Mouse (Mus musculus) liver (tissue): Measurements from ENCODE around the gene Tnr.

Experiments used
- DNase-seq: peaks from one replicate; pipeline ENCODE4 v3.0.0-alpha.2; 2020; ENCODE audit warnings: mixed read lengths

Gene Tnr

GRCm38 (mm10) chr1:159523578-159523977, at the start of gene Tnr:
TSS of gene Tnr (plus strand) at chr1:159523769.
- DNase-seq, result peak; percentile 14

GRCm38 (mm10) chr1:159489853-159490435, 33.6 kb upstream of the Tnr start:
- DNase-seq, result no peak

DNA sequence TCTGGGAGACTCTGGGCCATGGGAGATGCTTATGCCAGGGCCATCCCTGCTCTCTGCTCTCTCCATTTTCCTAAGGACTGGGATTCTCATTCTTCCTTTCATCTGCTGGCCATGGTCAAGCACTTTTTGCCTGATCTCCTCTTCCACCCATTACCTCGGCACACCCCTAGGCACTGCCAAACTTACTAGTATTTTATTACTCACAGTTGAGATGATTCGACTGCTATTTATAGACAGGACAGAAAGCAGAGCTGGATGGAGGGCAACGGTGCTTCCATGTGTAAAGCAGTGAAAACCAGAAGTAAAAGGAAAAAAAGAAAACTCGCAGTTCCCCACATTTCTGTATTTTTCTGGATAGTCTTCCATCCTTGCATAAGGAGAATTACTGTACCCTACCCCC, 31.0 kb upstream of the Tnr start:
- no peak for DNase-seq

GRCm38 (mm10) chr1:159493720-159494499, 29.7 kb upstream of the Tnr start:
- no peak for DNase-seq

DNA sequence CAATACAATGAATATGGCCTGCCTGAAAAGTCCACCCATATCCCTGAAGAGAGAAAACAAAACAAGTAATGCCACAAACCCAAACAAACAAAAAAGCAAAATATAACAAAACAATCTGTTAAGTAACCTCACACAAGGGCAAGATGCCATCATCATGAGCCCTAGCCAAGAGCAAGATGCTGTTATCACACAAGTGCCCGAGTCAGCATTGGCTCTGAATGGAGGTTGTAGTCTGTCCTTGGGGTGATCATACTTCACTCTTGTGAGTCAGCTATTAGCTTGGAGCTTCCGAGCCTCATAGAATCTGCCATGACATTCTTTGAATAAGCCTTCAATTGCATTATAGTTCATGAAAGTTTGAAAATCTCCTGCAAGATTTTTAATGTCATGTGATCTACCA, 25.3 kb upstream of the Tnr start:
- DNase-seq, result no peak

DNA sequence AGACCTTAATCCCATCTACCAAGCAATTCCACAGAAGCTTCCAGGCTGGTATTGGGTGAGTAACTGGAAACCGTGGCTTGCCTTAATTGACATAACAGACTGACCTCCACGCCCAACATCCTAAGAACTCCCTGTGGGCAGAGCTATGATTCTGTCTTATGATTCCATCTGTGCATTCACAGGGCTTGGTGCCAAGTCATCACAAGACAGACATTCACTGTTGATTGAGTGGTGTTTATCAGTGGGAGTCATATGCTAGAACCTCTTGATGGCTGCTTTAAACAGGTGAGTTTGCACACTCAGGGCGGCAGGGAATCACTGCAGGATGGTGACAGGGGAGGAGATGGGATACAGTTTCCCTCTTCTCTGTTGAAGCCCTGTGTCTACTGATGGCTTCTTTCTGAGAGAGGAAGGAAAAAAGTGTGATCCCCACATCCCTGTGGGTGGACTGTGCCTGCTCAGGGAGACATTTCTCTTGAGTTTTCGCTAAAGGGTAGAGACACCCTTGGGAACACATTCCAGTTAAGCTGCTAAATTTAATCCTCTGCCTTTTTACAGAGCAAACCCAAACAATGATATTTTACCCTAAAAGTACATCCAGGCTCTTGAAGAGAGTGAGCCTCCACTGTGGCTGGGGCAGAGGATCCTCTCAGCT, 23.6 kb upstream of the Tnr start:
- DNase-seq, result no peak

GRCm38 (mm10) chr1:159501911-159502310, 21.7 kb upstream of the Tnr start:
- no peak for DNase-seq

DNA sequence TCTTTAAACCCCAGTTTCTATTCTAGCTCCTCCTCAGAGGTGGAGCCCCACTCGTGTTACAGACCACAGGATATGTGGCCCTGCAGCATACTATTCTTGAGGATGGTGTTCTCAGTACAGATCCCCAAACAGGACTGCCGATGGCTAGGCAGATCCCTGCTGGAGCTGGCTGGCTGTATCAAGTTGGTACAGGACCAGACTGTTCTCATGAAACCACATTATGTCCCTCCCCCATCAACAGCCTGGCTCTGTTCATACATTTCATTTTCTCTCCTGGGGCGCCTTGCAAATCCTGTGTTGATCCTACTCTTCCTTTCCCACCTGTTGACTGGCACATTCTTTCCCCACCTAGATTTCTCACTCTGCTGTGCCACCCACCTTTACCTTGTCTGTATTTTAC, 12.9 kb upstream of the Tnr start:
- DNase-seq, result no peak

DNA sequence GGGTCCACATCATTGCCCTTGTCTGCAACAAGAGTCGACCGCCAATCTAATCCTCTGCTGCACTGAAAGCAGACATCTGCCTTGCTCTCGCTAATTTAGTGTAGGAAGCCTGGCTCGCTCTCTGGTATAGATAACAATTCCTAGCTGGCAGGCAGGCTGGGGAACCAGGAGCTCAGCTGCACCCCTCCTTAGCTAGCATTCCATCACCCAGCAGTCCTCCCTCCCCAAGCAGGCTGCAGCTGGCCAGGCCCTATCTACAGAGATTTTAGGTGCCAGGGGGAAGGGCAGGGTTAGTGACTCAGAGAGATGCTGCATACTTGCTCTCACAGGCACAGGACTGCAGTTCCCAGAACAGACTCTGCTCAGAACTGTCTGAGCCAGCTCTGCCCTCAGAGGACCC, 5.9 kb upstream of the Tnr start:
- no peak for DNase-seq

DNA sequence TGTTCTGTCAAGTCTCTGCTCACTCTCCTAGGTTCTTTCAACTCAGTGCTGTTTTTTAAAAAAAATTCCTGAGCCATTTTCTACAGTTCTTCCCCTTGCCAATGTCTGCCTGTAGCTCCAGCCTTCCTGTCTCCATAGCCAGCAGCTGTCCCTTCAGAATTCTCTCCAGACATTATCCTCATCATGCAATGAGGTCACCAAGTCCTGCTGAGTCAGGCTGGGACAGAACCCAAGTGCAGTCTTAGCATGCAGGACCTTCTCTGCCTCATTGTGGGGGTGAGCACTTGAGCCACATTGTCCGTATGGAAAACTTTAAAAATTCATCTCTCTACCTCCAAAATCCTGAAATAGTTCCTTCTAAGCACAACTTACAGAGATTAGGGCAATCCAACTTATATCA, 4.4 kb upstream of the Tnr start:
- no peak for DNase-seq

DNA sequence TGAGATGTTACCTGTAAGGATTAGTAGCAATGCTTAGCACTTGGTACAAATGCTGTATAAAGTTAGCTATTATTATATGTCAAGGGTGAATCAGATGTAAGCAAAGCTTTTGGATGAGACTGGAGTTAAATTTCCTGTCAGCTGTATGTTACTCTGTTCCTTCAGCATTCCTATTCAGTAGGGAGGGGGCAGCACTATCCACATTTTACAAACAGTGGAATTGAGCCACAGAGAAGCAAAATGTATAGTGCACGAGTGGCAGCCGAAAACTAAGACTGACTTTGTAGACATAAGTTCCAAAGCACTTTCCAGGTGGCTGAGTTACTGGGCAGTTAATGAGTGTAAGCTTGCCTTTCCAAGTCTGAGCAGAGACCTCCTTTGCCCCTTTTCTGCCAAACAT, 500 bp upstream of the Tnr start:
- no peak for DNase-seq

DNA sequence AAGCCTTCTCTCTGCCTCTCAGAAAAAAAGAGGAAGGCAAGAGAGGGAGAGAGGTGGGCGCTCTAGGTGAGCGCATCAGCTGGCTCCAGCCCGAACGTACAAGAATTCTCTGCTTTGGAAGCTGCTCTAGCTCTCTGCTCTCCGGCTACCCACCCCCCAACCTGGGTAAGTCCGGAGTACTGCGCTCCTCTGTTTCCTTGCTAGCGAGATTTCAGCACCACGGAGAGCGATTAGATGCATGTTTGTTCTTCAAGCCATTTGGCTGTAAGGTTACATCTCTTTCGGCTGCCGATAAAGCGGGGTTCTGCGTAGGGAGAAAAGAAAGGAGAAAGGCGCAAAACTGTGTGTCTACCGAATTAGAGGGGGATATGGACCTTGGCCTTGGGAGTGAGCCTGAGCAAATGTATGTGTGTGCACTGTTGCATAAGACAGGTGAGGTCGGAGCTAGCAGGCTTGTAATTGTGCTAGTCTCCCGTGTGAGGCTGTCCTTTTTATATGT, 531 bp downstream of the Tnr start:
- DNase-seq, result peak; percentile 69

- no peak for DNase-seq
Measured at GRCm38 (mm10) chr1:159532841-159533569, 9.4 kb downstream of the Tnr start.

DNA sequence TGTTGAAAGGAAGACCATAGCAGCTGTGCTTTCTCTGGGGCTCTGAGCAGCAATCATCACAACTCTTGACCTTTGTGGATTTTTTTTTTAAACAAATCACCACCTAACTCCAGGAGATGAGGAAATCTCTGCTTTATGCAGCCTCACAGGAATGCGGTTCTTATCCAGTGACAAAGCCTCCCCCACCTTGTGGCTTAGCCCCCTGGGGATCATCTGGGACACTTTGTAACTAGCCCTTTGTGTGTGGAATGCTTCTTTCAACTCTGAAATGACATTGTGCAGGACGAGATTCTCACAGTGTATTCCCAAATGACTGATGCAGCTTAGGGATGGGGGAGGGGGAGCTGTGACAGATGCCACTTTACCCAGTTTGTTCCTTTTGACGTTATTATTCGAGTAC, 12.0 kb downstream of the Tnr start:
- no peak for DNase-seq

- no peak for DNase-seq
Measured at GRCm38 (mm10) chr1:159537541-159537940, 14.0 kb downstream of the Tnr start.

DNA sequence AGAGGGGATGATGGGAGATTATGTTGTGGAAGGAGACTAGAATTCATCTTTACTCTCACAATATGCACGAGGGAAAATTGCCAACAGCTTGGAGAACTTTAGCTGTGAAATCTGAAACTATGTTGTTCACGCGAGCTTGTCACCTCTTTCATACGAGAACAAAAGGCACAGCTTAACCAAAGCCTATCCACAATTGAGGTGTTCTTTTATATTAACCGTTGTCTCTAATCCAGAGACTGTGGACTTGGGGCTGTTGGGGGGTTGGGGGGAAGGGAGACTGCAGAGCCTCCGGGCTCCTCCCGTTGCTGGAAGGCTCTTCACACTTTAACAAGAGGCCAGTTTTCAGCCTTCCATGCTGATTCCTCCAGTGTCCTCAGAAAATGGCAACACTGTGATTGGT, 14.5 kb downstream of the Tnr start:
- no peak for DNase-seq

DNA sequence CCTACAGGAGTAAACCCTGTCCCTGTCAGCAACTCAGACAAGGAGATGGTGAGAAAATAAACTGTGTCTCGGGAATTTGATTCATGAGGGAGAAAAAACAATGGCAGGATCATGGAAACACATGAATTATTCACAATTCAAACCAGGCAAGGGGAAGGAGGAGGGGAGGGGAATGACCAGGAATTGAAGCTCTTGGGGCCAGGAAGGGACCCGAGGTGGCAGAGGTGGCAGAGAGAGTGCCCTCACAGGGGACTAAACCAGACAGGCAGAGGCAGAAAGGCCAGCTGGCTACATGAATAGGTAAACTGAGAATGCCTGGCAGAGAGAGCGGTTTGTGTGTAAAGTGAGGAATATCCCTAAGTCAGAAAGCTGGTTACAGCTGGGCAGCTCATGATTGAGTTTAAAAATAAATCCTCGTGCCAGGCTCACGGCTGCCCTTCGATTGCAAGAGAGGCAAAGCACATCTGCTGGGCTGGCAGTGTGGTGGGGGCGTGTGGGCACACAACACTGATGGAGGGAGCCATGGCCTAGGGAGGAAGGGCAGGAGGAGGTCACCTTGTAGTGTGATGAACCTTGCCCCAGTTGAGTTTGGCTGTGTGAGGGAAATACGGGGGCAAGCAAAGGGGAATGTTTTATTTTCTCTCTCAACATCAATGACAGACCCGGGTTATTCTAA, 22.0 kb downstream of the Tnr start:
- DNase-seq, result no peak

- DNase-seq, result no peak
Measured at GRCm38 (mm10) chr1:159551036-159551435, 27.5 kb downstream of the Tnr start.

GRCm38 (mm10) chr1:159551591-159552442, 28.2 kb downstream of the Tnr start:
- DNase-seq, result no peak

GRCm38 (mm10) chr1:159561616-159562015, 38.0 kb downstream of the Tnr start:
- DNase-seq, result no peak

DNA sequence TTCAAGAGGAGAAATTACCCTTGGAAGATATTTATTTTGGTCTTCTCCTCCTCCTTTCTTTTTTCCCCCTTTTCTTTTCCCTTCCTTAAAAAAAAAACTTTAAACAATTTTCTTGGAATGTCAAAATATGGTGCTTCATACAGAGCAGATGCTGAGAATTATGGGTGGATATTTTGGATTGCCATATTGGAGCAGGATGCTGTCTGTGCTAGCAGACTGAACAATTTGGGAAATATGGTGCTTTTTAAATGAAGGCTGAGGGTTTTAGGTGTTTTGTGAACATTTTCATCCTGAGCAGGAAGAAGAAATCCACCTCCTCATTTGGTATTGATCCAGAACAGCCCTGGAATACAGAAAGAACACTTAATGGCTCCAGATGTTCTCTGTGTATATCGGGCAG, 41.6 kb downstream of the Tnr start:
- no peak for DNase-seq

GRCm38 (mm10) chr1:159566046-159566445, 42.5 kb downstream of the Tnr start:
- DNase-seq, result no peak
